Mouse (Mus musculus) layer of hippocampus, adult 18-20 months (tissue): Measurements from ENCODE around the gene Runx1. TPM values are rescaled to one million over a fixed set of nuclear protein-coding genes. Genes with fewer than 3 reads are reported as not detected.

Source experiments
- DNase-seq, 2 experiments: peaks; one replicate each; pipeline ENCODE4 v3.0.0; 2022; ENCODE audit warnings: low spot score in 2 of 2
- total RNA-seq, 2 experiments: library from RNA; stranded (reverse); gene quantifications; 2 replicates each; pipeline ENCODE4 v1.2.3; 2021

Runx1 gene
- total RNA-seq, 2 experiments from 2014 or later, result 1.3 to 2.1 TPM

- no peak for DNase-seq
Measured at GRCm38 (mm10) chr16:92705564-92706458, 120.1 kb downstream of the Runx1 start.

GRCm38 (mm10) chr16:92703850-92704249 is 122.1 kb downstream of the Runx1 start:
- no peak for DNase-seq

GRCm38 (mm10) chr16:92699531-92700397 is 126.2 kb downstream of the Runx1 start:
- no peak for DNase-seq

GRCm38 (mm10) chr16:92698612-92698998 is 127.3 kb downstream of the Runx1 start:
- peak; percentile 51 to 82 for DNase-seq

GRCm38 (mm10) chr16:92697737-92698611 is 128.0 kb downstream of the Runx1 start:
- no peak for DNase-seq

GRCm38 (mm10) chr16:92697227-92697736 is 128.7 kb downstream of the Runx1 start:
- DNase-seq, result no peak

GRCm38 (mm10) chr16:92696411-92697015 is 129.4 kb downstream of the Runx1 start:
- DNase-seq, result no peak

GRCm38 (mm10) chr16:92695981-92696380 is 130.0 kb downstream of the Runx1 start:
- no peak for DNase-seq

- DNase-seq, result no peak
Measured at GRCm38 (mm10) chr16:92695200-92695921, 130.6 kb downstream of the Runx1 start.

- DNase-seq, result no peak
Measured at GRCm38 (mm10) chr16:92694496-92695106, 131.3 kb downstream of the Runx1 start.

GRCm38 (mm10) chr16:92690759-92691158 is 135.2 kb downstream of the Runx1 start:
- no peak for DNase-seq

- DNase-seq, result no peak
Measured at GRCm38 (mm10) chr16:92688941-92689340, 137.0 kb downstream of the Runx1 start.

GRCm38 (mm10) chr16:92686978-92687377 is 139.0 kb downstream of the Runx1 start:
- no peak for DNase-seq

- DNase-seq, result no peak
Measured at GRCm38 (mm10) chr16:92685766-92686315, 140.1 kb downstream of the Runx1 start.

GRCm38 (mm10) chr16:92684423-92685211 is 141.3 kb downstream of the Runx1 start:
- DNase-seq, result no peak

GRCm38 (mm10) chr16:92676630-92677029 is 149.3 kb downstream of the Runx1 start:
- DNase-seq, result no peak

- no peak for DNase-seq
Measured at GRCm38 (mm10) chr16:92675677-92676076, 150.3 kb downstream of the Runx1 start.

- DNase-seq, result no peak
Measured at GRCm38 (mm10) chr16:92674916-92675450, 151.0 kb downstream of the Runx1 start.
